Mouse (Mus musculus): ENCODE measurements around the gene 9130213A22Rik.

GRCm38 (mm10) chr11:69075764-69076479 is 46.5 kb downstream of the 9130213A22Rik start:
- TF ChIP-seq CTCF (IDR thresholded peaks at IDR 0.05; ENCODE audit: low read depth, low read length) = no peak
- TF ChIP-seq GATA2 (IDR thresholded peaks at IDR 0.05; ENCODE audit: borderline replicate concordance, low read depth, low read length) = no peak
- TF ChIP-seq GATA1 (IDR thresholded peaks at IDR 0.05; ENCODE audit: borderline replicate concordance, low read length) = no peak
- TF ChIP-seq POLR2AphosphoS5 (IDR thresholded peaks at IDR 0.05; ENCODE audit: insufficient replicate concordance, low read depth, low read length) = no peak
